ENCODE assay signal across 8 mouse cellular contexts in genomic region chr7:99626376-99627270, GRCm38 (mm10). TPM values are rescaled to one million over a fixed set of nuclear protein-coding genes. Genes with fewer than 3 reads are reported as not detected.
DNase-seq lines count a peak whose midpoint lies in the region; ATAC-seq lines count a peak whose summit lies in the region.

Gene Tpbgl (minus strand): TSS chr7:99627103.

- under 1% methylated on average over 83 of the region's 83 CpGs for WGBS in embryonic facial prominence, embryonic 10.5 days
- WGBS in heart, embryonic 11.5 days (ENCODE audit: insufficient replicate concordance), result under 1% methylated on average over 70 of the region's 83 CpGs
- under 1% methylated on average over 61 of the region's 83 CpGs for WGBS in lung, embryonic 16.5 days

- peaks cover 23% of the 10 kb centered on the region for H3K4me1 ChIP-seq in megakaryocyte, embryonic 14.5 days
- peaks cover 27% of the 10 kb centered on the region for H3K4me1 ChIP-seq in embryonic facial prominence, embryonic 10.5 days
- H3K4me1 ChIP-seq in heart, embryonic 11.5 days (ENCODE audit: control insufficient read depth, insufficient read depth, low read length), result peaks cover 16% of the 10 kb centered on the region
- H3K4me1 ChIP-seq in lung, embryonic 16.5 days (replicated peaks; ENCODE audit: control insufficient read depth, insufficient read depth, low read length), result peaks cover 12% of the 10 kb centered on the region

- peaks cover 99% of the 10 kb centered on the region for H3K27me3 ChIP-seq in megakaryocyte, embryonic 14.5 days (replicated peaks)
- H3K27me3 ChIP-seq in embryonic facial prominence, embryonic 10.5 days (replicated peaks; ENCODE audit: low read depth, poor library complexity, severe bottlenecking), result peaks cover 100% of the 10 kb centered on the region
- peaks cover 86% of the 10 kb centered on the region for H3K27me3 ChIP-seq in heart, embryonic 11.5 days (ENCODE audit: control insufficient read depth, insufficient read depth, low read length)
- H3K27me3 ChIP-seq in lung, embryonic 16.5 days (ENCODE audit: control insufficient read depth, insufficient read depth, low read depth, low read length), result peaks cover 43% of the 10 kb centered on the region

- DNase-seq in embryonic facial prominence, embryonic 10.5 days (ENCODE audit: low spot score), result peak; percentile 61
- DNase-seq in kidney, adult 9 months, result peak; percentile 55
- DNase-seq in retina, embryonic 14.5 days (ENCODE audit: low spot score), result peak; percentile 35

- H3K4me2 ChIP-seq in heart, embryonic 11.5 days, result peak within 1 kb of the TSS; percentile 92
- peak within 1 kb of the TSS; percentile 95 for H3K4me2 ChIP-seq in lung, embryonic 16.5 days (ENCODE audit: low read depth, low read length)

- H3K9ac ChIP-seq in heart, embryonic 11.5 days (ENCODE audit: low read depth, low read length), result peak within 1 kb of the TSS; percentile 54
- peak within 1 kb of the TSS; percentile 44 for H3K9ac ChIP-seq in lung, embryonic 16.5 days (ENCODE audit: low read length)

- H3K4me3 ChIP-seq in megakaryocyte, embryonic 14.5 days (replicated peaks), result peak within 1 kb of the TSS; percentile 91
- H3K4me3 ChIP-seq in embryonic facial prominence, embryonic 10.5 days, result peak within 1 kb of the TSS; percentile 63
- peak within 1 kb of the TSS; percentile 56 for H3K4me3 ChIP-seq in heart, embryonic 11.5 days (ENCODE audit: low read depth, low read length)
- H3K4me3 ChIP-seq in lung, embryonic 16.5 days (ENCODE audit: low read length), result peak within 1 kb of the TSS; percentile 53

- ATAC-seq in megakaryocyte, adult 5-6 weeks (ENCODE audit: poor library complexity, severe bottlenecking), result no peak
- ATAC-seq in heart, embryonic 11.5 days (replicated peaks; ENCODE audit: insufficient number of reproducible peaks, low FRiP score, low TSS enrichment), result 0 out of 2 replicates have a peak, but pooled peaks have one; percentile 14
- peak; percentile 61 for ATAC-seq in lung, embryonic 16.5 days (ENCODE audit: low read depth)
- no peak for ATAC-seq in erythroid progenitor cell, adult 5-6 weeks (replicated peaks; ENCODE audit: low FRiP score, poor library complexity, severe bottlenecking)

- H3K9me3 ChIP-seq in megakaryocyte, embryonic 14.5 days, result no peaks in the 10 kb centered on the region
- no peaks in the 10 kb centered on the region for H3K9me3 ChIP-seq in embryonic facial prominence, embryonic 10.5 days
- no peaks in the 10 kb centered on the region for H3K9me3 ChIP-seq in heart, embryonic 11.5 days (replicated peaks; ENCODE audit: control insufficient read depth, low read length)
- no peaks in the 10 kb centered on the region for H3K9me3 ChIP-seq in lung, embryonic 16.5 days (ENCODE audit: control insufficient read depth, low read length)

- no peaks in the 10 kb centered on the region for H3K36me3 ChIP-seq in megakaryocyte, embryonic 14.5 days (replicated peaks; ENCODE audit: low read length)
- H3K36me3 ChIP-seq in embryonic facial prominence, embryonic 10.5 days (replicated peaks), result no peaks in the 10 kb centered on the region
- H3K36me3 ChIP-seq in heart, embryonic 11.5 days (ENCODE audit: control insufficient read depth, insufficient read depth, low read length), result no peaks in the 10 kb centered on the region
- no peaks in the 10 kb centered on the region for H3K36me3 ChIP-seq in lung, embryonic 16.5 days (ENCODE audit: control insufficient read depth, insufficient read depth, low read length)

- no peak within 1 kb of the TSS; the same call in 1 of the 2 replicates for H3K27ac ChIP-seq in embryonic facial prominence, embryonic 10.5 days (replicated peaks)
- no peak within 1 kb of the TSS for H3K27ac ChIP-seq in heart, embryonic 11.5 days (ENCODE audit: low read depth, low read length)
- no peak within 1 kb of the TSS for H3K27ac ChIP-seq in lung, embryonic 16.5 days (ENCODE audit: low read length)

RNA-seq across cellular contexts. Expression of gene Tpbgl, which starts in this region (rescaled TPM):
- 0.04 TPM in 1 of 2 replicates, not detected in the other for polyA plus RNA-seq in megakaryocyte, embryonic 14.5 days (2012; ENCODE audit: insufficient read depth, low replicate concordance)
- 0.27 TPM in 1 of 2 replicates, not detected in the other for total RNA-seq in megakaryocyte, adult 5-6 weeks (2015)
- total RNA-seq in megakaryocyte, adult 5-6 weeks (2017), result 0.07 TPM in 1 of 2 replicates, not detected in the other
- polyA plus RNA-seq in embryonic facial prominence, embryonic 10.5 days (2016; fragmentation: Nextera tagmentation; extraction: Ambion mirVana), result 0.55 and 0.60 TPM in 2 replicates
- 1.4 and 1.5 TPM in 2 replicates for polyA plus RNA-seq in heart, embryonic 11.5 days (2014; fragmentation: Nextera tagmentation; extraction: Ambion mirVana)
- polyA plus RNA-seq in lung, embryonic 16.5 days (2015; fragmentation: Nextera tagmentation; extraction: Ambion mirVana), result 0.92 and 1.1 TPM in 2 replicates
- 0.42 and 1.1 TPM in 2 replicates for total RNA-seq in erythroid progenitor cell, adult 5-6 weeks (2015; ENCODE audit: low replicate concordance)
- total RNA-seq in erythroid progenitor cell, adult 5-6 weeks (2017; ENCODE audit: low replicate concordance), result 0.39 and 0.83 TPM in 2 replicates

Comparison
In these comparisons a context has a peak if more than half of its experiments do, and no peak if none do; other contexts are left out.
1. Peak in DNase-seq and H3K4me3 ChIP-seq in embryonic facial prominence, embryonic 10.5 days; RNA of the gene not detected or under 1 TPM.
2. ATAC-seq: peak in heart, embryonic 11.5 days (single experiment) and lung, embryonic 16.5 days (single experiment); none in megakaryocyte, adult 5-6 weeks (single experiment) and erythroid progenitor cell, adult 5-6 weeks (single experiment).
3. Peak in every context shown above with its lines, with median percentiles within 50 percentile points of each other: H3K4me3 ChIP-seq and DNase-seq.